Mouse (Mus musculus) gastrocnemius, postnatal 4 days (tissue): ENCODE measurements around the gene Inca1. TPM values are rescaled to one million over a fixed set of nuclear protein-coding genes. Genes with fewer than 3 reads are reported as not detected.
A peak's percentile ranks its signal among the peaks of the same experiment; 100 is the strongest.

Experiments
- DNase-seq, 2 experiments: peaks; one replicate each; pipeline ENCODE4 v3.0.0; 2021 to 2022; ENCODE audit warnings: low spot score in 2 of 2, mixed read lengths in 2 of 2
- long read RNA-seq, 2 experiments: library from polyadenylated mRNA; stranded (forward); transcript quantifications; one replicate each; pipeline ENCODE4 v2.0.0; 2021
- total RNA-seq, 2 experiments: library from RNA; stranded (reverse); gene quantifications; 2 replicates each; pipeline ENCODE4 v1.2.3; 2021

Gene Inca1
- total RNA-seq: 1 to 10 TPM; 2.0 to 3.0 TPM
- long read RNA-seq, experiment 1, partial matches to known transcripts: 0 of 3 reads
- long read RNA-seq, experiment 1, other reads (novel, unspliced or antisense): 1 of 3 reads
- long read RNA-seq, experiment 2, partial matches to known transcripts: 0 of 5 reads
- long read RNA-seq, experiment 2, other reads (novel, unspliced or antisense): 2 of 5 reads

DNA sequence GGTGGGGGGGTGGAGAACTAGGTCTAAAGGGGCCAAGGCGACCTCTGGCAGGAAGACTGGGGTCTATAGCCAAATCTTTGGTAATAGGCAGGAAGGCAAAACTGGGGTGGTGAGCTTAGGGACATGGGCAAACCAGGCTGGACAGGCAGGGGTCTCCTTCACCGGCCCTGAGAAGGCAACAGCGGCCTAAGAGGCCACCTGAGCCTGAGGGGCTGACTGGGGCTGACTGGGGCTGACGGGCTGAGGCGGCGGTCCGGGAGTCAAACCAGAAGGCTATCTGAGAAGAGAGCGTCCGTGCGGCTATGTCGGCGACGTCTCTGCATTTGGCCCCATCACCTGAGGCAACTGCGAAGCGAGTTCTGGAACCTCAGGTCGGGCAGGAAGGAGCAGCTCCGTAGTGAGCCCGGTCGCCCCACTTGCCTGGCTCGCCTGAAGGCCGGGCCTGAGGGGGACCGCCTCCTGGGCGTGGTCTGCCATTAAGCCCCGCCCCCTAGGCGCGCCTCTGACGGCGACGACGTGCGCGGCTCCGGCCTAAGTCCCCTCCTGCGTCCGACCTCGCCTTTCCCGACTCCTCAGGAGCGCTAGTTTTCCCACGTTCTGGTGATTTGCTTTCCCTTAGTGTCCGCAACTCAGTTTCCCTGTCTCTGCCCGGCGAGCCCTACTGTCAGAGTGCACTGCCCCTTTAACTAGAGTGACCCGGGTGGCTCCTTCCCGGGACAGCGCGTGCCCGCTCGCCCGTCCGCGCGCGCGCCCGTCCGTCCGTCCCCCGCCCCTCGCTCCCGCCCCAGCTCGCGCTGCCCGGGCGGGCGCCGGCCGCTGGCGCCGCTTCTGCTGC lies at the start of gene Inca1, which contains the start of gene Kif1c:
Gene Inca1 (minus strand): TSS at position 434 of the 835 bp plus-strand sequence.
Gene Kif1c (plus strand): TSS at position 827 of the 835 bp plus-strand sequence.
- peak; percentile 95 to 96 for DNase-seq

DNA sequence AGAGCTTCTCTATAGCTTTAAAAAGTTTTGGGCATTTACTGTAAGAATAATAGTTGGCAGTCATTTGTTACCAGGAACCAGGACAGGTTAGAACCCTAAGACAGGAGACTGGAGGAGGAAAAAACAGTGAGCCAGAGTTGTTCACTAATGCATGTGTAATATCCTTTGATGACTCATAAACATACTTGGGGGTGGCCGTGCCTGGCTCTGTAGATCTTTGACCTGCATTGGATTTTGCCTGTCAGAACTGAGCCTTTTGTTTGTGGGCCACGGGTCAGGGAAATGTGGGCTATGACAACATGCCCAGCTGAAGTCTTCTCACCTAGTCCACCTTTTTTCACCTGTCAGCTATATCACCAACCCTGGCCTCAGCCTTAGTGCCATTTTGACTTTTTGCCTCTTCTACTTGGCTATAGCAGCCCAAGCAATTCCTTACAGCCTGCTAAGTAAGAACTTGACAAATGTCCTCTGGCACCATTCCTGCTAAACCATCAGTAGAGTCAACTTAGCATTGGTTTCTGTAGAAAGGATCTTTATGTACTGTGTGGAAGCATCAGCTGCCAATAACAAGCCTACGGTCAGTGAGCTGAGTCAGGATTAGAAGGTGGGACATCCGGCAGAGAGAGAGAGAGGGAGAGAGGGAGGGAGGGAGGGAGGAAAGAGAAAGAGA lies 48.1 kb upstream of the Inca1 start:
- DNase-seq: no peak

- no peak for DNase-seq
Measured at GRCm38 (mm10) chr11:70745636-70746035, 45.7 kb upstream of the Inca1 start.

DNA sequence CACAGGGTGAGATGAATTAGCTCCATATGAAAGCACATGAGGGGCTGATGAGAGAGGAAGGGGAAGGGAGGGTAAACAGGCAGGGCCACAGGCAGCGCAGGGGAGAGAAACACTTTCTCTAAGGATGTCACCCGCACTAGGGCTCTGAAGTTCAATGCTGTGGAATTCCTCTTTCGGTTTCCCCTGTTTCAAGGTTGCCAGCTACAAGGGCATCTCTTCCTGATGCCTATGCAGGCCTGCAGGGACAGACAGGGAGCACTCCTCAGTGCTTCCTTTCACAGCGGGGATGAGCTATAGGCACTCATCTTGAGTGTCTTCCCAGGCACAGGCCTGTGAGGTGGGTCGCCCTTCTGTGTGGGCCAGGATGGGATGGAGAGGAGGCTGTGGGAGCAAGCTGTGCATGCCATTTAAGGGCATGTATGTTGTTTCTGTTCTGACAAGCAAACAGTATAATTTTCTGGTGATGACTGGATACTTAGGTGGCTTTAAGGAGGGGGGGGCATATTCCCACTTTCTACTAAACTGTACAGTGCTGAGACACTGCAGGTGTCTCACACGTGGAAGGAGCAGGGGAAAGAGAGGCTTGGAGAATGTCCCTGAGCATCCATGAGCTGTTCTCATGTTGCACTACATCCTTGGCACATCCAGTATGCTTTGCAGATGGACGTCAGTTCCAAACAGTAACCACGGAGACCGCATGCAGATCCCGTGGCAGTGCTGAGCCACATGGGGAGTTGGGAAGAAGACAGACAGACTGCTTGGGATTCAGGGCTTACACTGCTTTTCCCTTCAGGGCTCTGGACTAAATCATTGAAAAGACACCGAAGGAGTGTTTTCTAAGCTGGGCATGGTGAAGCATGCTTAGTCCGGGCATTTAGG lies 42.9 kb upstream of the Inca1 start:
- no peak for DNase-seq

- no peak for DNase-seq
Measured at GRCm38 (mm10) chr11:70742117-70742516, 42.2 kb upstream of the Inca1 start.

DNA sequence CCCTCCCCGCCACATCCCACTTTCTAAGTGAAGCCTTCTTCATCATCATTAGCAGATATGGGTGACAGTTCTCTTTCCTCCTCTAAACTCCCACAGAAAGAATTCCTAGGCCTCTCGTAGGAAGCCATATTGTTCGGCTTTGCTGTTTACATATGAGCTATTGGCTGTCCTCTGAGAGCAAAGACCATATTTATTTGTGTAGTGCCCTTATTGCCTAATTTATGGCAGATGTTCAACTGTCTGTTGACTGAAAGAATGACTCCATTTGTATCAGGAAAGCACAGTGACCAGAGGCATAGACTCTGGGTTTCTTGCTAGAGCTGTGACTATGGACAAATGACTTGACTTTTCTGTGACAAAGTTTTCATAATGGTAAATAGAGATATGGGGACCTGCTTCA lies 41.6 kb upstream of the Inca1 start:
- DNase-seq: no peak

- no peak for DNase-seq
Measured at GRCm38 (mm10) chr11:70737749-70738148, 37.8 kb upstream of the Inca1 start.

GRCm38 (mm10) chr11:70733256-70733655 lies 33.3 kb upstream of the Inca1 start:
- DNase-seq: no peak

GRCm38 (mm10) chr11:70731178-70731577 lies 31.2 kb upstream of the Inca1 start:
- DNase-seq: no peak

DNA sequence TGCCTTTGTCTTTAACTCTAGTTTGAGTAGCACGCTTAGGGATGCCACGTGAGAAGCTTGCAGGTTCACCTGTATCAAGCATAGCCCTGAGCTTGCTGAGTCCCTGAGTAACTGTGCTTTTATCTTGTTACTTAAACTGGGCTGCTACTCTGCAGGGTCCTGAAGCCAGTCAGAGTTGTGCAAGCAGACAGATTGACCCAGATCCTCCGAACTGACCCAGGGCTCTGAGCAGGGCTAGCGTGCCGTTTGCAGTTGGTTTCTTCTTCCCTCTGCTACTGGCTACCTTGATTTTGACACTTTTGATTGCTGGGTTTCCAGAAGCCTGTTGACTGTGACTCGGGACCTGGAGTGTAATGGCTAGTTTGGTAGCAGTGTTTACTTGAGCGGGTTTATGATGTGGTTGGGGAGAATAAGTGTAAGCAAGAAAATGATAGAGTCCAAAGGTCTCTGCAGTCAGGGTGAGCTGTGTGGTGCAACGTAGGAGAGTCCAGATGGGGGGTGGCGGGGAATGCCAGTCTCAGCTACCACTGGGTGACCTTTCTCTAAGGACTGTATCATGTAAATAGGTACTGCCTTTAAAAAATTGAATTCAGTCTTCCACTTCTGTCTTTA lies 30.6 kb upstream of the Inca1 start:
- no peak for DNase-seq

DNA sequence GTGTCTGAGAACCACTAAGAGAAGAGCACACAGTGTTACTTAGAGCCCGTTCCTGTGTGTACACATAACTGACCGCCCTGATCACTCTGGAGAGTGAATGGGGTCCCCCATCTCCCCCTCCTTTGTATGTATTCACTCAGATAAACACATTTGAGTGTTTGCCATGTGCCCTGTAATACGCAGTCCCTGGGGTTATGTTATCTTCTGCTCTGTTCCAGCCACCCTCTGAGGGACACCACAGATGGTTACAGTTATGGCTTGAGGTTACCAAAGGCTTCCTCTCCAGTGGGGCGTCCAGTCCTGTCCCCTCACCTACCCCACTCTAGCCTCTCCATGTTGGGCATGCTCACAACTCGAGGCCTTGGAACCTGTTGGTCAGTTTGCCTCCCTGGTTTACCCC lies 27.4 kb upstream of the Inca1 start:
- DNase-seq: no peak

- DNase-seq: no peak
Measured at GRCm38 (mm10) chr11:70726585-70726984, 26.6 kb upstream of the Inca1 start.

DNA sequence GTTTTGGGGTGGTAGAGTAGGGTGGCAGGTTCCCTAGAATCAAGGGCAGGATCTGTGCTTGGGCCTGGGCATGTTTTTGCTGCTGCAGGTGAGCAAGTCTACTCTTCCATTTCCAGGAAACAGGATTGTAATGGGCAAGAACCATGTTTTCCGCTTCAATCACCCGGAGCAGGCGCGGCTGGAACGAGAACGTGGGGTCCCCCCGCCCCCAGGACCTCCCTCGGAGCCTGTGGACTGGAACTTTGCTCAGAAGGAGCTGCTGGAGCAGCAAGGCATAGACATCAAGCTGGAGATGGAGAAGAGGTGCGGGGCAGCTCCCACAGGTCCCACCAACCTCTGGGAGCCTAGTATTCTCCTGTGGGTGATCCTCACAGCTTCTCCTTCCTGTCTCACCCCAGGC lies 24.8 kb upstream of the Inca1 start:
- DNase-seq: no peak

DNA sequence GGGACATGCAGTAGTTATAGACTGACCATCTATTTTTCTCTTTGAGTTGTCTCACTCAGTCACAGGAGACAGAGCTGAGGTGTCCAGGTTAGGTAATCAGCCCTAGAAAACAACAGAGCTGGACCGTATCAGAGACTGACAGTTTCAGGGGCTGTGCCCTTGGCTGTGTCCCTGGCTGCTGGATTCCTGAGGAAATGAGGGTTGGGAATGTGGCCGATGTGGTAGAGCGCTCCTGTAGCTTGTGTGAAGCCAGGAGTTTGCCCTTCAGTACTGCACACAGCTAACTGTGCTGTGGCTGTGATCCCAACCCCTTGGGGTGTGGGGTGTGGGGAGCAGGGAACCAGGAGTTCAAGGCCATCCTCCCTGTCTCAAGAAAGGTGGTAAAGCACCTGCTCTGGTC lies 21.1 kb upstream of the Inca1 start:
- DNase-seq: no peak

- no peak for DNase-seq
Measured at GRCm38 (mm10) chr11:70720567-70720966, 20.6 kb upstream of the Inca1 start.

GRCm38 (mm10) chr11:70718481-70718880 lies 18.5 kb upstream of the Inca1 start:
- DNase-seq: no peak

GRCm38 (mm10) chr11:70715832-70716231 lies 15.9 kb upstream of the Inca1 start:
- no peak for DNase-seq

GRCm38 (mm10) chr11:70713222-70713621 lies 13.3 kb upstream of the Inca1 start:
- DNase-seq: no peak

DNA sequence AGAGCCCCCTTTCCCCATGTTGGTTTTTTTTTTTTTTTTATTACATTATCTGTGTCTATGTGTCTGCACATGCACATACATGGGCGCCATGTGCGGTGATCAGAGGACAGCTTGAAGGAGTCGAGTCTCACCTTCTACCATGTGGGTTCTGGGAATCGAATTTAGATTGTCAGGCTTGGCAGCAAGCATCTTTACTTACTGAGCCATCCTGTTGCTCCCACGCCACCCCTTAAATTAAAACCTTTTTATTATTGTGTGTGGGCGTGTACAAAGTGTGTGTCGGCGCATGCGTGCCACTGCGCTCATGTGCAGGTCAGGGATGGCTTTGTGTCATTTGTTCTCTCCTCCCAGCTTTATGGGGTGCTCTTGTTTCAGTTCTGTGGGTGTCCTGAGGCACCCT lies 11.1 kb upstream of the Inca1 start:
- DNase-seq: no peak

DNA sequence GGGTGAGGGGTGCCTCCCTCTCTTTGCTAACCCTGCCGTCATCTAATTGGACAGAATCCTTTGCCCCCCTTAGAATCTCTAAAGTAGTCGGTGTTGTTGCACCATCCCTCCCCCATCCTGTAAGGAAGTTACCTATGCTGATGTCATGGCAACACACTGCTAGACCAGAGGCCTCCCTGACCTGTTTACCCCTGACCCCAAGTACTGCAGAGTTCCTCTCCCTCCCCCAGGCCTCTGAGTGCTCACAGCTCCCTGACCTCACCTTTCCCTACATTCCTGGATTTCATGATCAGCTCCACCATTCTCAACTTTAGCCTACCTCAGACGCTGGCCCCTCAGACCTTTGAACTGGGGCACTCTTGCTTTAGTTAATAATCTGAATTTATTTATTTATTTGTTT lies 6.2 kb upstream of the Inca1 start:
- DNase-seq: no peak

GRCm38 (mm10) chr11:70702781-70703180 lies 2.8 kb upstream of the Inca1 start:
- no peak for DNase-seq
